Mouse (Mus musculus) layer of hippocampus, adult 18-20 months (tissue): ENCODE data around the gene Pola1. TPM values are rescaled to one million over a fixed set of nuclear protein-coding genes. Genes with fewer than 3 reads are reported as not detected.

Source experiments
- DNase-seq, 2 experiments: peaks; one replicate each; pipeline ENCODE4 v3.0.0; 2022; ENCODE audit warnings: low spot score in 2 of 2
- total RNA-seq, 2 experiments: library from RNA; stranded (reverse); gene quantifications; 2 replicates each; pipeline ENCODE4 v1.2.3; 2021

Gene Pola1
- total RNA-seq, 2 experiments from 2014 or later: 6.8 to 10.1 TPM

DNA sequence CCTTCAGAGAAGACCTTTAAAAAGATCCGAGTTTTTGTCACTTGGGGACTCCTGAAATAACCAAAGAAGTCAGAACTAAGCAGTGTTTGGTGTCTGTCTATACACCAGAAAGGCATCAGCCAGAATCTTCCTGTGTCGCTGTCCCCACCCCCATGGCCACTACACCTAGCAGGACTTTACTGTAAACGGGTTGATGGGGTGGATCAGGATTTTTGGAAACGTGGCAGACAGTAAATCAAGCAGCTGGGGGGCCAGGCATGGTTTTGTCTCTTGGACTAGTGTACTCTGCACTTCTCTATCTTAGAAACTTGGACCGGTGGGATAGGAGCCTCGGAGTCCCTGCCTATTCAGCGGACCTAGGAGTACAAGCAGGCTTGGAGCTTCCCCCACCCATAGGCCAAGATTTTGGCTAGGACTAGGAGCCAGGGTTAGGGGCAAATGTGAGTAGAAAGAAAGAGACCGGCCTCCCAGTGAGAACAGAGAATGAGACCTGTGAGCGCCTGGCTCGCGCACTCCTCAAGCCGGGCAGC lies 342.0 kb downstream of the Pola1 start:
- no peak for DNase-seq

GRCm38 (mm10) chrX:93289076-93289475 lies 342.9 kb downstream of the Pola1 start:
- DNase-seq: no peak

DNA sequence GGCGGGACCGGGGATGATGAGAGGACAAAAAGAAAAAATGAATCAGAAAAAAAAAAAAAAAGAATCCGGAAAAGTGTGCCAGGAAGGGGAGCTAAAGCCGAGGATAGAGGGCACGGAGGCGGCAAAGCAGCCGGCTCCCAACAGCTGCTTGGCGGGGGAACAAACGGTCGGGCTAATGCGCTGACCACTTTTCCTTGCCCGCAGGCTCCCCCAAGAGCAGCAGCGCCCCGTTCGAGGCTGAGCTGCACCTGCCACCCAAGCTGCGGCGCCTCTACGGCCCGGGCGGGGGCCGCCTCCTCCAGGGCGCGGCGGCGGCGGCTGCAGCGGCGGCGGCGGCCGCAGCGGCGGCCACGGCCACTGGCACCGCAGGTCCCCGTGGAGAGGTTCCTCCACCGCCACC lies 343.6 kb downstream of the Pola1 start:
- no peak for DNase-seq

DNA sequence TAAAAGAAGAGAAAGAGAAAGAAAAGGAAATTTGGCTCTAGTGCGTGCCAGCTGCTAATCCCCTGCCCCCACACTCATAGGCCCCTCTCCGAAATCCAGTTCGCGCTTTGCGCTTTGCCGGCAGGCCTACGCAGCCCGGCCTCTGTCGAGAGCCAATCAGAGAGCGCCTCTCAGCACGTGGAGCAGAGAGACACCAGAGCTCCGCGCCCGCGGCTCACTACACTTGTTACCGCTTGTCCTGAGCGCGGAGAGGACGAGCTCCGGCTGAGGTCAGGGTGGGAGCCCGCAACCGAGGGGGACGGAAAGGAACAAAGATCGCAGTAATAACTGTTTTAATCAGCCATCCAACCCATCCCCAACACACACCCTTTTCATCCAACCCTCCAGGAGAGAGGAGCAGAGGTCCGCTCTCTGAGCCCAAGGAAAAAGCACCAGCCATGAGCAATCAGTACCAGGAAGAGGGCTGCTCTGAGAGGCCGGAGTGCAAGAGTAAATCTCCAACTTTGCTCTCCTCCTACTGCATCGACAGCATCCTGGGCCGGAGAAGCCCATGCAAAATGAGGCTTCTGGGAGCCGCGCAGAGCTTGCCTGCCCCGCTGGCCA lies 345.6 kb downstream of the Pola1 start, which contains the start of gene Arx:
Arx (plus strand) TSS at position 155 of the 603 bp plus-strand sequence.
- peak in 1 of 2 experiments; percentile 58 for DNase-seq

DNA sequence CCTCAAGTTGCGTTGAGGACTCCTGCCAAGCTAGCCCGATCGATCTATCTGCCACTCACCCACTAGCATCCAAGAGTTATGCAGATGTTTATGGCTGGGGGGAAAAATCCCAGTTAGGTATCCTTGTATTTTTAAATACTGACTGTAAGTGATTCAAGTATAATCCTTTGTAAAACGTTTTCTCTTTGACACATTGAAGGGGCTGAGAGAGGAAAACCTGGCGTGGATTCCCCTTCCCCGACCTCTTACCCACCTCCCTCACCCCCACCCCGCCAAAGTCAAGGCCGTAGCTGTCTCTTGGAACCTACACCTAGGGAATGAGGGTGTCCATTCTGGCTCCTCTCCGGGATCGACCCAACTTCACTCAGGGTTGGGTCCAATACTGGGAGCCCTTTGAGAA lies 346.9 kb downstream of the Pola1 start:
- no peak for DNase-seq

- DNase-seq: no peak
Measured at GRCm38 (mm10) chrX:93281756-93282155, 350.2 kb downstream of the Pola1 start.

DNA sequence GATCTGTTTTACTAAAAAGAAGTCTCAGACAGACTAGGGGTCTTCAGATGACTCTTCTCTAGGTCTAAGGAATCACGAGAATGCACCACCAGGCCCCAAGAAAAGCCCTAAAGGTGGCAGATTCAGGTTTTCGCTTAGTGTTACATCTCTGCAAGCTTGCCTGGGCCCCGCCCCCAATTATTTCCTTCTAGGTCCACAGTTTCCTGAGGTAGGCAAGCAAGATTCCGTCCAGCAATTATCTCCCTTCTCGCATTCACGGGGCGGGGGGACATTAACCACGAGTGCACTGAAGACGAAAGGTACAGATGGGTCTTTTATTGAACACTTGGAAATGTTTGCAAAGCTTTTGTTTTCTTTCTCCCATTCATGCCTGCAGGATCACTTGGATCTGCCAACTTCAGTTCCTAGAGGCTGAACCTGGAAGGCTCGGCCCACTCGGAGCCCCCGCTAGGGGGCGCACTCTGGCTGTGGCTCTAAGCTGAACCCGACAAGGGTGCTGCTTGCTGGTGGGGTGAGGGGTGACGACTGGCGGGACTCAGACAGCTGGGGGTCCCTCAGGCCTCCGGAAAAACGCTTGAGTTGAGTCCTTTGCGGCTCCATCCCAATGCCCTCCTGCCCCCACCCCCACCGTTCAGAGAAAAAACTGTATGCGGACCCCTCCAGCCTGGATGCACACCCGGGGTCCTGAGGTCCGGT lies 350.8 kb downstream of the Pola1 start:
- DNase-seq: peak; percentile 39 to 56

GRCm38 (mm10) chrX:93279940-93280339 lies 352.0 kb downstream of the Pola1 start:
- DNase-seq: no peak

DNA sequence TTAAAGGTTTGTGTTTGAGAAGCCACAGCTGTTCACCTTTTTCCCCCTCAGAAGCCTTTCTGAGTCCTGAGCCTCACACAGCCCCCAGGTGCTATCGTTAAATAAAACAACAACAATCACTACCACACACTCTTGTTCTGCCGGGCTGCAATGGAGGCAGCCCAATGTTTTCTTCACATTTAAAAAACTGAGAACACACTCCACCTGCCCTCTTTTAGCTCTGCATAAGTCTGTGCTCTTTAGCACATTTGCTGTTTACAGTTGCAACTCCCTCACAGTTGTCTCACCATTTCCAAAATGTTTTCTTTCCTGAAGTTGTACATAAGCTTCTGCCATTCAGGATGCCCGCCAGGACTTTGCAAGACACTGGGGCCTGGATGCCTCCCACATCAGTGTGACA lies 356.3 kb downstream of the Pola1 start:
- no peak for DNase-seq

Other genes starting within 250 kb of the Pola1 start
- gene Pcyt1b, start 22.7 kb upstream of the Pola1 start, total RNA-seq: 10 to 100 TPM; 25.5 to 29.7 TPM
- gene Pdk3, start 200.0 kb upstream of the Pola1 start, total RNA-seq: 10 to 100 TPM; 42.8 to 46.5 TPM